Mouse (Mus musculus): ENCODE data around the gene C5ar1.

GRCm38 (mm10) chr7:16273766-16274140 is 14.4 kb upstream of the C5ar1 start:
- TF ChIP-seq HCFC1 (IDR thresholded peaks at IDR 0.05; ENCODE audit: borderline replicate concordance, insufficient read depth, low read length) (0 out of 2 replicates have a peak, but pooled peaks have one; percentile 12), MAFK (IDR thresholded peaks at IDR 0.05; ENCODE audit: insufficient read depth, low read depth, low read length) (no peak)

Measured in ES-E14 (cell line).